Mouse (Mus musculus) G1E-ER4 (cell line): ENCODE results near the gene Igfbp7. TPM values are rescaled to one million over a fixed set of nuclear protein-coding genes. Genes with fewer than 3 reads are reported as not detected.

Experiments used
- GATA1 ChIP-seq: IDR thresholded peaks from one replicate; pipeline ENCODE4 v1.8.0; 2012; ENCODE audit warnings: low read length, inconsistent platforms
- polyA plus RNA-seq: library from polyadenylated mRNA; stranded (reverse); fragments of >175 nt; gene quantifications from 2 replicates; pipeline ENCODE4 v1.2.3, GENCODE M21; 2012

The Igfbp7 gene
- polyA plus RNA-seq, 1 experiment: not detected

DNA sequence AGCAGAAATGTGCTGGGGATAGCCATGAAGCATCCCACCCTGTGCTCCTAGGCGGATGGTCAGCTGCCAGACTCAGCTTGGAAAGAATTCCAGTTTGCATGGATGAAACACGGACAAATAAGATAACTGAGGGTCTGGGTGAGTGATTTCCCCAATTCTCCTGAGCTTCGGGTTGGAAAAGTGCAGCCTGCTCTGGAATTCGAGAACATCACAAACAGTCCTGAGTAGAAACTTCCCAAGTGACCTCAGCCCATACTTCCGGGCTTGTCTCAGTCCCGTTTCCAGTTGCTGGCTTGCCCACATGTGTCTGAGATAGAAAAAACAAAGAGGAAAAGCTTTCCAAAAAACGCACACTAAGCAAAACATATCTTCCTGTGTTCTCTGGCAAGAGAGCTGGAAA, 35.6 kb downstream of the Igfbp7 start:
- TF ChIP-seq GATA1: no peak

DNA sequence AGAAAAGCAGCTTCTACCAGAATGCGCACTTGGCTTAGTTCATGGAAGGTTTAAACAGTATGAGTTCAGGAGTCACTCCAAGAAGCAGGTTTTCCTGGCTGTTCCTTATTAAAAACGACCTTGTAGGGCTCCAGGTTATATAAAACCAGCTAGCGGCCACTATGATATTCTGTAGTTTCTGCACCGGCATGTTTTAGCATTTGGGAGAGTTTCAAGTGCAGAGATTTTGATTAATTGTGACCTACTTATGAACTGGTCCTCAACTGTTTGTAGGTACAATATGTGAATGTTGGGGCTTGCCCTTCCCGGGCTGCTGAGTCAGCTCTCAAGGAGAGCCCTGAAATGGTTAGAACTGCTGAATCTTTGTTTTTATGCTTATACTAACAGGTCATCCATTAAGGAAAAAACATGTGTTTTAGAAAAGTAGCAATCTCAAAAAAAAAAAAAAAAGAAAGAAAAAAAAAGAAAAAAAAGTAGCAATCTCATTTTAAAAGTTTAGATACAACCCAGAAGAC, 37.4 kb downstream of the Igfbp7 start:
- TF ChIP-seq GATA1: no peak

GRCm38 (mm10) chr5:77369394-77369793, 38.4 kb downstream of the Igfbp7 start:
- no peak for TF ChIP-seq GATA1

GRCm38 (mm10) chr5:77368194-77368593, 39.6 kb downstream of the Igfbp7 start:
- no peak for TF ChIP-seq GATA1

DNA sequence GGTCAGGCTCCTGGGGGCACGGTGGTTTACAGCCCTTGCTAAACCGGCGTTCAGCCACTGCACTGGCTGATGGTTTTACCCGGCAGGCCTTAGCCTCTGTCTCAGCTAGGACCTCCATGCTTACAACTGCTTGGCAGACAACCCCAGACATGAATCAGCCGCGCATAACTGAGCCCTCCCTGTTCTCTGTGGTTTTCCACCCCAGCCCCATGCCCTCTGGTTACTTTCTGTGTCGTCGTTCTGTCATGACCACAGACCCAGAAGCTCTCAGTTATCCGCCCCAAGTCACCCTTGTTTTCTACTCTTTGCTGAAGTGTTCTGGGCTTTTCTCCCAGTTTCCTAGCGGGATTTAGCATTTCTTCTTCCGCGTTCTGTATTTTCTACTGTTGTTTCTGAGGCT, 40.2 kb downstream of the Igfbp7 start:
- no peak for TF ChIP-seq GATA1

DNA sequence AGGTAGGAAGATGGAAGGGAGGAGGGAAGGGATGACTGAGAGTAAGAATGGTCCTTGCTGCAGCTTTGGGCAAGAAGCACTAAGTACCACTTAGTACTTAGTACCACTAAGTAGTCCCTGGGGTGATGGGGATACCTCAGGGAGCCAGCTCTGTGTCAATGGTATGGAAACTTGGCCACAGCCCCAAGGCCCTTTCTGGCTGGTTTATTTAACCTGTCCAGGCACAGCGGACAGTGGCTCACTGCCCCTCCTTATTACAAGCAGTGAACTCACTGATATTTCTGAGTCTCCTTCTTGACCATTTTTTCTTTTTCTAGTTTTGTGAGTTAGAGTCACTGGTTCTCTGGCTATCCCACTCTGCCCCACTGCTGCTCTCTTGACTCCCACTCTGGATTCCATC, 40.7 kb downstream of the Igfbp7 start:
- TF ChIP-seq GATA1: no peak

DNA sequence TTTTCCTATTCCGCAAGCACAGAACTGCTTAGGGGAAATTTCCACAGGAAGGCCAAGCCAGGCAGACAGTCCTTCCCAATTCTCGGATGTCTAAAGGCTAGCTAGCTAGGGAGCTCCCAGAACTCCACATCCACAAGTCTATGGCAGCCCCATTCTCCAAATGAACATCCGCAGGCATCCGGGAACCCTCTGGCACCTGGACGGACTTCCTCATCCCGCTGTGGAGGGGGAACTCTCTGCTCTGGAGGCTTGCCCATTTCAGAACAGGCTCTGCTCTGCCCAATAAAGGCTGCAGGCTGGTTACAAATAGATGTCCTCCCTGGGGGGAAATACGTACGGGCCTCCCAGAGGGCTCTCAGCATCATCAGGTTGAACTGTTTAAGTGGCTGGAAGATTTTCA, 41.5 kb downstream of the Igfbp7 start:
- no peak for TF ChIP-seq GATA1

- no peak for TF ChIP-seq GATA1
Observed at GRCm38 (mm10) chr5:77364443-77365038, 43.3 kb downstream of the Igfbp7 start.

DNA sequence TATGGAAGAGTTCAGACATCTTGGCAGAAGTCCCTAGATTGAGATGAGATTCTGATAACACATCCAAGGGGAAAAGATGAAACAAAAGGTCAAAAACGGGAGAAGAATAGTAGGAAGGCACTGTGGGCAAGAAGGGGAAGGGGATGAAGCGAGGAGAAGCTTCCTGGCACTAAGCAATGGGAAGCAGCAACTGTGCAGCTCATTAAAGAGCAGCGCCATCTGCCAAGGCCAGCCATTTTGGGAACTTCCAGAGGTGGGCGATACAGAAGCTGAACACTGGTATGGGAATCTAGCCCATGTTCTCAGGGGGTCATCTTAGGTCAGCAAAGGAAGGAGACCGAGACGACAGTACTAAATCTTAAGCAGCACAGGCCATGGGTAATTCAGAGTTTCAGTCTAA, 44.2 kb downstream of the Igfbp7 start:
- no peak for TF ChIP-seq GATA1

DNA sequence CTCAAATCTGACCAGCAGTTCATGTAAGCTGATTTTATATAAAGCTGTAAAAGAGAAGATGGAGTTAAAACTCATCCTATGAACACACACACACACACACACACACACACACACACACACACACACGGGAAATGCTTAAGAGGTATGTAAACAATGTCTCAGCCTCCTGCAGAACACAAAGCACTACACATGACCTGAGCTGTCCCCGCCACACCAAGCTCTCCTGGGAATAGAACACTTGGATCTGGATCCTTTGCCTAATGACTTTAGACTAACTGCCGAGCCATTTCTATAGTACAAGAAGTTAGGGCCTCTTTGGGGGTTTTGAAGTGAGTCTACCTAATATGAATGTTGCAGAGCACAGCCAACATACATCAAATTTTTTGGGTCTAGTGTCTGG, 45.7 kb downstream of the Igfbp7 start:
- no peak for TF ChIP-seq GATA1

DNA sequence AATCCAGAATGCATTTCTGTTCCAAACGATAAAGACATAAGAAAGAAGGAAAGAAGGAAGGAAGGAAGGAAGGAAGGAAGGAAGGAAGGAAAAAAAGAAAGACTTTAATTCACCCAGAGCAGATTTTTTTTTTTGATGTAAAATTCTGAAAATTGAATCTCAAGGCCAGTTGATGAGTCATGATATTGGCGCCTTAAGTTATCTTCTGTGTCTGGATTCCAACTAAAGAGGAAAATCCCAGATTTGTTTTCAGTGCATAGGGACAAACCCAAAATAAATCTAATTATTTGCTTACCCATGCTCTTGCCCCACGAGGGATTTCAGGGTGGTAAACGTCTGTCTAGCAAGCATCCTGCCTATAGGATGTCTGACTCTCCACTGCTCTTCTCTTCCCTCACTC, 46.8 kb downstream of the Igfbp7 start:
- TF ChIP-seq GATA1: no peak

GRCm38 (mm10) chr5:77359971-77360370, 47.9 kb downstream of the Igfbp7 start:
- TF ChIP-seq GATA1: no peak

DNA sequence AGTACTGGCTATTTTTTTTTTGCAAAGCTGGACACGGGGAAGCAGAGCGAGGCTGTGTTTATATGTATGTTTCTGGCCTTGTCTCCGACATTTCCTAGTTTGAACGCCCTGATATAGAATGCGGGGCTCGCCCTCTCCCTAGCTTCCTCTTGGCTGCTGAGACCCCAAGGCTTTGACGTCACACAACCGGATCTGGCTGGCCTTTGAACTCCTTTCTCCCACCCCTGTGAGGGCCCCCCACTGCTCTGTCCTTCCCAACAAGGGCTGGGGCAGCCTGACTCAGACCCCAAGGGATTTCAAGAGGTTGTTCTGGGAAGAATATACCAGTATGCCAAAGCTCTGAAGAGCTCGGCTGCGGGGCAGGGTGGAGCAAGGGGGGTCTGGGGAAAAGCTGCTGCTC, 49.5 kb downstream of the Igfbp7 start:
- no peak for TF ChIP-seq GATA1

DNA sequence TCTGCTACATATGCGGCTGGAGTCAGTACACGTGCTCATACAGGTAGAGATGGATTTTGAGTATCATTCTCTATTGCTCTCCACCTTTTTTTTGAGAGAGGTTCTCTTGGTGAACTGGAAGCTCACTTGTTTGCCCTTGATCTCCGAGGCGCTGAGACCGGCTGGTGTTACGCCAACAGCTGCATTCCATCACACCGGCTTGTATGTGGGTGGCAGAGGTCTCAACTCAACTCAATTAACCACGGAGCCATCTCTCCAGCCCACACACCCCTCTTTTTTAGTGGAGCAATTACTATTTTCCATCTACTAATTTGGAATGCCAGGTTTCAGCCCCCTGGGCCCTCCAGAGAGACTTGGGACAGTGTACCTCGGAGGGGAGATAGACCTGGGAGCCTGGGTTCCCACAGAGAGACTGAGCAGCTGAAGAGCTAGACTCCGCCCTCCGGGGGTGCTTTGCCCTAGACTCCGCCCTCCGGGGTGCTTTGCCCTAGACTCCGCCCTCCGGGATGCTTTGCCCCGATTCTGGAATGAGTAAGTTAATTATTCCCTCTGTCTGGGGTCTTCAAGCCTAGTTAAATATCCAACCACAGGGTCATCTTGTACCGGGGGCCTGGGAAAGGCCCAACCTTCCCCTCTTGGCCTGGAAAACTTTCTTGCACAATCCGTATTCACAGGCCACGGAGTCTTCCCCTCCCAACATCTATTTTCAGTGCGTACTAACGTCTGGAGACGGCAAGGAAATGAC, 50.3 kb downstream of the Igfbp7 start:
- no peak for TF ChIP-seq GATA1

GRCm38 (mm10) chr5:77355307-77356265, 52.3 kb downstream of the Igfbp7 start:
- TF ChIP-seq GATA1: no peak

DNA sequence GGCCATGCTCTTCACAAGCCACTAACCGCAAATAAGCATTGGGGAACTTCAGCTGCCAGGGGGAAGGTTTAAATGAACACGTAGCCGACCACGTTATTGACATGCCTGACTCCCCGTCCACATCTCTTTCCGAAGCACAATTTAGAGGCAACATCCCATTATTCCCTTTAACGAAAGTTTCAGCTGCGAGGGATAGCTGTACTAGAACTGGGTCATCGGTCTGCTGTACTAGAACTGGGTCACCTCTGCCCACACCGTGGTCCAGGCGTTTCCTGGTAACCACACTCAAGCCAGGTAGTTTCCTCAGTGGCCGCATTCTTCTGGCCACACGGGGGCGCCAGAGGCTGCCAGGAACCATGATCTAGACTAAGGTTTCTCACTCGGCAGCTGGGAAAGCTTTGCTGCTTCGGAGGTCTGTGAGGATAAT, 53.5 kb downstream of the Igfbp7 start:
- no peak for TF ChIP-seq GATA1
